Mouse (Mus musculus): Measurements from ENCODE around the gene Fosl2.

Fosl2 gene

DNA sequence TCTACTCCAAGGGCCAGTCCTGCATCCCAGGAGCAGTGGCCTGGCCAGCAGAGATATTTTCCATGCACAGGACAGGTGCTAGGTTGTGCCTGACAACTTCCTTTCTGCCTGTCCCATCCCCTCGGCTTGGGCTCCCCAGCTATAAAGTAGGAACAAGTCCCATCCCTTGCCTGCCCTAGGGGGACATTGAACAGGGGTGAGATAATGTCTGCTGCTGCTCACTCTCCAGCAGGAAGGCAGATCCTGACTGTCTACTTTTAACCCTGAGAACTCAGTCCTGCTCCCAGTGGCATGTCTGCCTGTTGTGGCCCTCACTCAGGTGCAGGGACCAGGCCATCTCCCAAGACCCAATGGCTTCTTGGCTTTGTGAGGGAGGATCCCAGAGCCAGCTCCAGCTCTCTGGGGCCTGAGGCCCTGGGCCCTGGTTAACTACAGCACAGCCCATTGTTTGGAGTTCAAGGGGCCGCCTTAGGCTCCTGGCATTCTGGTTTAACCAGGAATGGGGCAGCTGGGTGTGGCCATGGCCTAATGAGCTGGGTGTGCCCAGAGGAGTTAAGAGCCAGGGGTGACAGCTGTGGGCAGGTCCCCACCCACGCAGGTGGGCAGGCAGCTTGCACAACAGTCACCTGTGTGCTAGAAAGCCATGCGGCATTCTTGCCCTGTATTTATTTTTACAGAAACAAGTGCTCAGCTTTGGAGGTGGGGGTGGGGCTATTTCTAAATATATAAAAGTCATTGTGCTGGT, 47.5 kb downstream of the Fosl2 start:
- DNase-seq: no peak

DNA sequence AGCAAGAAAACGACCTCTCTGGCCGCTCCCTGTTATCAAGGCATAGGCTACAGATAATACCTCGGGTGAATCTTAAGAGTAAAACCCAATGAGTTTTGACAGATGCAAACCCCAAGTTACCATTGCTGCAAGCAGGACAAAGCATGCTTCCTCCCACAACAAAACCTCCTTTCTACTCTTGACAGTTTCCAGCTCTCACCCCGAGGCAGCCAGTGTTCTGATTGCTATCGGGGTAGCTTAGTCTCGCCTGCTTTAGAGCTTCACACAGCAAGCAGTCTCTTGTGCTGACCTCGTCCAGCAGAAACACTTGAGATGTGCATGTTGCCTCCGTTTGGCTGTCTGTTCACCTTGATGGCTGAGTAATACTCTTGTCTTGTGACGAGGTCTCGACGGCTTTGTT, 52.1 kb downstream of the Fosl2 start:
- DNase-seq: no peak

DNA sequence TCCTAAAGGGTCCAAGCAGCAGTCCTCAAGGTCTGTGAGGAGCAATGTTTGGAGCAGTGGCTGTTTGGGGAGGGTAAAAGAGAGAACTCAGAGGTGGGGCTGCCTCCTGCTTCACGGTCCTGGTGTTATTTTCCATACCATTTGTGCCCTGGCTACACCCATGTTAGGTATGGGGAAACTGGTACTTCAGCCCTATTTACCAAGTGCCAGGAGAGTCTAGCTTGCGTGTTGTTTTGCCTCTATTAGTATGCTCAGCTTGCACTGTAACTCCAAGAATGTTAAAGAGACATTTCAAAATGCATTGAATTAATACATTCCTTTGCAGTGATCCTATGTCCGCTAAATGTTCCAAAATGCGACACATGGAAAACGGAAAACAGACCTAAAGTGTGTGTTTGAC, 55.7 kb downstream of the Fosl2 start:
- DNase-seq: no peak

DNA sequence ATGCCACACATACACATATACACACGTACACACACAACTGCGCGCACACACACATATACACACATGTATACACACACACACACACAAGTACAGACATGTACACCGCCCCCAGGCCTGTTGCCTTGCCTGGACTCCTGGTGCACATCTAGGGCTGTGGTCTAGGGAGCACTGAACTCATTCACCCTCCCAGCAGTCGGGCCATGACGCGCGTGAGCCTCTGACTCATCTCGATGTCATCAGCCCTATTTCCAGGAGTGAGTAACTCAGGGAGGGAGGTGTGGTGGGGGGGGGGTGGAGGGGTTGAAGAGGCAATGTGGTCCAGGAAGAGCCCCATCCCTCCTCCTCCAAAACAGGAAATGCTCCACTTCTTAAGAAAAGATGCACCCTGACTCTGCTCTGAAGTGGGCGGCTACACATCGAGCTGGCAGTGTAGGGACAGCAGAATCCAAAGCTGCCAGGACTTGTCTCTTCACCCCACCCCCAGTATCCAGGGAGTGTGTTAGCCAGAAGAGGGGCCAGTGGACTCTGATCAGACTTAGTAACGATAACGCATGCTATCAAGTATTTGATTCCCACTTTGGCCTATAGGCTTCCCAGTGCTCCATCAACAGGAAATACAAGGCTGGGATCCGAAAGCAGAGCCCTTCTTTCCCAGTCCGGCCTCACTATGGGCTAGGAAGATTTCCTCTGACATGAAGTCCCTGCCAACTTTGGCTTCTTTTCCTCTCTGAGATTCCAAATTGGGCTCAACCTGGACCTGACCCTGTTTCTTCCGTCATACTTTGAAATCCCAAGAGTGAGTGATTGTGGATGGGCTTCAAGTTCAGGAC, 56.6 kb downstream of the Fosl2 start:
- DNase-seq: no peak

DNA sequence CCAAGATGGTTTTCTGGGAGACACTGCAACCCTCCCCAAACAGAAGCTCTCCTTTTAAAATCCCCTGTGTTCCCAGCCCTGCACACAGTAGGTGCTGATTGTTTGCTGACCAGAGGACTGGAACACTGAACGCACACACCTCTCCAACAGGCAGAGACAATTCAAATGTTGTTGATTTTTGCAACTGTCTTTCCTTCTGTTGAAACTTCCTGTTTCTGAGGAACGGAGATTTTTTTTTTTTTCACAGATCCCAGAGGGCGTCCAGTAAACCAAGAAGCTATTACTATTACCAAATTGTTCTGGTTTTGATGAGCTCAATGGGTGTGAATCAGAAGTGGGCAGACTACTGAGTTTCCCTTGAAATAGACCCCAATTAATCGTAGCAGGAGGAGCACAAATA, 58.6 kb downstream of the Fosl2 start:
- no peak for DNase-seq

DNA sequence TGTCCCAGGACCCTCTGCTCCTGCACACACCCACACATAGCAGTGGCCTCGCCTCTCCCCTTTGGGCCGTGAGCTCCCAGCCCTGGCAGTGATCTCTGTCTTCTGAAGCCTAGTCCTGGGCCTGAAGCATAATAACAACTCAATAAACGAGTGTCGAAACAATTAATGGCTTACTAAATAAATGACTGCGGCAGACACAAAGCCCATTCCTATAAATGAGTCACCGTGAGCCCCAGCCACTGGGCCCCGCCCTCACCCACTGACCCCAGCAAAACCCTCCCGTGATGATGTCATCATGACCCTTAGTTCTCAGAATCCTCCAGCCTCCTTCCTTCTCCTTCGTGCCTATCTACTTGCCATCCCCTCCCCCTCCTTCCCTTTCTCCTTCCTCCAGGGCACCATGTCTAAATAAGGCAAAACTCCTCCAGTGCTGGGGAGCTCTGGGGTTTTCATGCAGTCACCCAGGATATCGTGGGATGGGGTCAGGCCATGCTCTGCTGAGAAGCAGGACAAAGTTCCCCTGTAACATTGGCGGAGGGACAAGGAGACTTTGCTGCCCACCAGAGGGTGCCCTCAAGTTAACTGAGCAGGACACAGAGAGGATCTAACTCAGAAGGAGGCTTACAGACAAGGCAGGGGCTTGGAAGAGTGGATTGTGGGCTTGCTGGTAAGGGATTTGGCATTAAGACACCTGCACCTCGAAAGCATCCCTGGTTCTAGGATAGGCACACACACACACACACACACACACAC, 60.4 kb downstream of the Fosl2 start:
- no peak for DNase-seq

DNA sequence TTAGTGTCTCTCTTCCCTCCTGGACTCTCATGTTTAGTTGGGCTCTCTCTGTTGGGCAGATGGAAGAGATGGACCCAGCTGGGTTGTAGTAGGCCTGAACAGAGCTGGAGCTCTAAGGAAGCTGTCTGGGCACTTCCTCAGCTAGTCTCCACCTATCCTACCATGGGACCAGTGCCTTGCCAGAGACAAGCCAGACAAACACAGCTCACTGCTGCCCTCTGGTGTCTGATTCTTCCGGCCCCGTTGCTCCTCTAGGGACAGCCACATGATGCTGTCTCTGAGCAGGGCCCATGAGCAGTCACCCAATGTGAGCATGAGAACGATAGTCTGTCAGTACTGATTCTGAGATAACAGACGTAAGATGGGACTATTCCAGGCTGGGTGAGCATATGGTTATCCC, 62.1 kb downstream of the Fosl2 start:
- DNase-seq: peak; percentile 91 to 94

DNA sequence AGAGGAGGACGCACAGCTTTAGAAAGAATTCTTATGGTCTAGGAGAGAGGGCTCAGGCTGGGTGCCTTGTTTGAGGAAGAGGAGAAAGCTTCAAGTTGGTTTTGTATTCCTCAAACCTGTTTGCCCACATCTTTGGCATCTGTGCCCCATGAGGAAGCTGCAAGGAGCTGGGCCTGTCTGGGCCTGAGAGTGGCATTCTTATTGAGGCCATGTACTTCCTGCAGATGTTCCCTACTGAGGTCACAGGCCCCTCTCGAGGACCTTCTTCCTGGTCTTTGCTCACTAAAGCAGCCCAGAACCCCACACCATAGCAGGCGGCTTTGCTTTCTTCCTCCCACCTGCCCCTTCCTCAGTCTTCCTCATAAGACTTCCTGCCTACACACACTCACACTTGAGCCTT, 63.5 kb downstream of the Fosl2 start:
- DNase-seq: no peak

DNA sequence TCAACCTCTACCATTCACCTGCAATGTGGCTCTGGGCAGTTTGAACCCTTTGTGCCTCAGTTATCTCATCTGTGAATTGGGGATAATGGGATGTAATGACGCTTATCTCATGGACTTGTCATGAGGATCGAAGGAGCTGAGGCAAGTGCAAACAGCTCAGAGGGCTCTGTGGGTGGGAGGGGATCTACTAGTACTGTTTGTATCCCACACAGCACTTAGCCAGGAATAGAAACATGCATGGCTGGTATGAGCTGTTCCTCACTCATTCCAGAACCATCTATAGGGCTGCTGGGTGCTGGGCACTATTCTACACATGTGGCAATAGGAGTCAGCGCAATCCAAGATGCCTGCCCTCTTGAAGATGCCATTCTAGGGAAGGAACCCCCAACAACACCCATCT, 64.0 kb downstream of the Fosl2 start:
- no peak for DNase-seq

DNA sequence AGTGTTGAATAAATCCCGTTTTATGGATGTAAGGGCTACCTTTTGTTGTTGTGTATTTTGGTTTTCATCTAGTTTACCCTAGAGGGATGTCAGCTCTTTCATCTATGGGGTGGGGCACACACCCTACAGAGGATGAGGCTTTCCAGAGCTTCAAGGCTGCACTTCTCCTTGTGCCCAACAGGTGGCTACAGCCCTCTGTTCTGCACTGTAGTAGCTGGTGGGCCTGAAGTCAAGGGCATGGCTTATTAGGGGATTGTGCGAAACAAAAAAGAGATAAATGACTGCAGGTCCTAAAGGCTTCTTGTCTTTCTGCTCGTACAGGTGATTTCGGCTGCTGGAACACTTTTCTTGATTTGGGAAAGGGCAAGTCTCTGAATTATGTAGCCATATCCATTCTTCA, 69.1 kb downstream of the Fosl2 start:
- peak in 1 of 2 experiments; percentile 8 for DNase-seq

DNA sequence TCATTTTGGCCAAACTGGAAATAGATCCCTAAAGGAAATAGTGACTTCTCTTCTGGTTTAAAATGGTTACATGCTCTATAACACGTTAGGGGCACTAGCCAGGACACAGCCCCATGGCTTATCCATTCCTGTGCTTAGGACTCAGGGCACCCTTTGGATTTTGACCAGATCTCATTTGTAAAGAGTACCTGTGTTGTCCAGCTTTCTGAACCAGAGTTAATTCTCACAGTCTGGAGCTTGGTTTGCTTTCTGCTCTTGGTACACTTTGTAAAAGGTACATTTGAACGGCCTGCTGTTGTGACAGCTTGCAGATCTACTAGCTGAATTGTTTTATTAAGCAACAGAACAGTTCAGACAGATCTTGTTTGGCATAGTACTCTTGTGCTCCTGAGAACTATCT, 71.1 kb downstream of the Fosl2 start:
- DNase-seq: no peak
